Mouse (Mus musculus): ENCODE measurements around the gene Nt5m. TPM values are rescaled to one million over a fixed set of nuclear protein-coding genes. Genes with fewer than 3 reads are reported as not detected.

Nt5m gene
- total and polyA plus RNA-seq, 3 experiments: 26.6 to 29.1 TPM; not detected in 1

DNA sequence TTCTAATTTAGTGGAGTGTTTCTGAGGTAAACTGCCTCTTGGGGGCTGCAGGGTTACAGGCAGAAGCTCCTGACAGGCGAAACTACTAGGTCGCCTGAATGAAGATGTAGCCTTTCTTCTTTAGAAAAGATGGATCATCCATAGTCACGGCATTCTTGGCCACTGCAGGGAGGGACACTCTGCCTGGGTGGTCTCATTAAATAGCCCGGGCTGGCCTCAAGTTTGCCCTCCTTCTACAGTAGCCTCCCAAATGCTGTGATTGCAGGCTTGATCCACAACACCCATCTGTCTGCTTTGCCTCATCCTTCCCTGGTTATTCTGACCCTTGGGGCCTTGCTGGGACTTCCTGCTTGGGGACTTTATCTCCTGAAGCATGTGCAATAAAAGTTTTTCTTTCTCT is 90.8 kb downstream of the Nt5m start:
- DNase-seq (ENCODE audit: low read depth, low spot score): no peak
- Histone ChIP-seq H3K4me3 (ENCODE audit: control insufficient read depth in 1 of 2, insufficient read depth in 1 of 2, low read depth in 2 of 2, low read length in 2 of 2) (no peak overlapping the region), H3K27ac (ENCODE audit: control insufficient read depth, low read depth, low read length) (no peak overlapping the region), H3K4me1 (ENCODE audit: control insufficient read depth in 1 of 2, insufficient read depth in 2 of 2, low read length in 2 of 2) (no peaks in the 10 kb centered on the region), H3K27me3 (ENCODE audit: control insufficient read depth in 1 of 2, insufficient read depth in 2 of 2, low read length in 2 of 2) (peaks cover 5 to 8% of the 10 kb centered on the region in 2 experiments; a peak in 3 of 4 replicates), H3K36me3 (ENCODE audit: control insufficient read depth in 1 of 2, insufficient read depth in 2 of 2, low read length in 2 of 2) (no peaks in the 10 kb centered on the region), H3K9ac (ENCODE audit: control insufficient read depth, low read depth, low read length, poor library complexity, severe bottlenecking) (no peak overlapping the region), H3K79me2 (ENCODE audit: control insufficient read depth, insufficient read depth, low read length, poor library complexity) (no peaks in the 10 kb centered on the region), H3K9me3 (replicated peaks; ENCODE audit: insufficient read depth, low read length) (no peaks in the 10 kb centered on the region)
- TF ChIP-seq NRF1 (IDR thresholded peaks at IDR 0.05; ENCODE audit: insufficient read depth, low read depth, low read length, poor library complexity, severe bottlenecking) (no peak), CTCF (IDR thresholded peaks at IDR 0.05 in 2 of 3, conservative IDR thresholded peaks at IDR 0.05 in 1 of 3; ENCODE audit: control insufficient read depth in 1 of 3, insufficient read depth in 1 of 3, low read depth in 2 of 3, low read length in 3 of 3, poor library complexity in 1 of 3, severe bottlenecking in 1 of 3) (no peak), MXI1 (IDR thresholded peaks at IDR 0.05; ENCODE audit: low read depth, low read length) (no peak), POLR2AphosphoS2 (IDR thresholded peaks at IDR 0.05; ENCODE audit: low read length) (no peak), MYB (IDR thresholded peaks at IDR 0.05; ENCODE audit: low read depth, low read length) (no peak), TAL1 (IDR thresholded peaks at IDR 0.05; ENCODE audit: low read length) (no peak), ZMIZ1 (IDR thresholded peaks at IDR 0.05; ENCODE audit: low read depth, low read length) (no peak), CHD1 (IDR thresholded peaks at IDR 0.05; ENCODE audit: low read depth, low read length) (no peak), RCOR1 (IDR thresholded peaks at IDR 0.05; ENCODE audit: low read depth, low read length) (no peak), MAX (IDR thresholded peaks at IDR 0.05; ENCODE audit: low read length) (no peak), USF1 (IDR thresholded peaks at IDR 0.05; ENCODE audit: low read depth, low read length) (no peak), ETS1 (IDR thresholded peaks at IDR 0.05; ENCODE audit: low read depth, low read length) (no peak), USF2 (IDR thresholded peaks at IDR 0.05; ENCODE audit: borderline replicate concordance in 1 of 2, insufficient read depth in 1 of 2, low read depth in 1 of 2, low read length in 2 of 2) (no peak), ZNF384 (IDR thresholded peaks at IDR 0.05; ENCODE audit: low read depth, low read length) (no peak), NELFE (IDR thresholded peaks at IDR 0.05; ENCODE audit: low read depth, low read length) (no peak), CHD2 (IDR thresholded peaks at IDR 0.05; ENCODE audit: low read length) (no peak), BHLHE40 (IDR thresholded peaks at IDR 0.05; ENCODE audit: borderline replicate concordance, low read depth, low read length) (no peak), JUND (IDR thresholded peaks at IDR 0.05; ENCODE audit: low read depth, low read length) (no peak), SMC3 (IDR thresholded peaks at IDR 0.05; ENCODE audit: low read depth, low read length) (no peak)

Other genes starting within 250 kb of the Nt5m start
- gene Olfr223, start 246.2 kb upstream of the Nt5m start, total RNA-seq (2012; rRNA removed): not detected in 2 replicates
- not detected for gene Olfr223, start 246.2 kb upstream of the Nt5m start, polyA plus RNA-seq (2012; ENCODE audit: insufficient read depth in 1 of 2, insufficient read length in 2 of 2, low read depth in 1 of 2, low replicate concordance in 2 of 2, missing spikeins in 1 of 2)
- 131 and 142 TPM in 2 replicates for gene Mprip, start 178.1 kb upstream of the Nt5m start, total RNA-seq (2012; rRNA removed)
- gene Mprip, start 178.1 kb upstream of the Nt5m start, polyA plus RNA-seq (2012; ENCODE audit: insufficient read depth in 1 of 2, insufficient read length in 2 of 2, low read depth in 1 of 2, low replicate concordance in 2 of 2, missing spikeins in 1 of 2): 100 to 1,000 TPM; 103 to 174 TPM
- 2.0 and 3.1 TPM in 2 replicates for gene Pld6, start 51.8 kb upstream of the Nt5m start, total RNA-seq (2012; rRNA removed)
- 1 to 10 TPM in 1 of 2 experiments, not detected in 1; 5.5 TPM for gene Pld6, start 51.8 kb upstream of the Nt5m start, polyA plus RNA-seq (2012; ENCODE audit: insufficient read depth in 1 of 2, insufficient read length in 2 of 2, low read depth in 1 of 2, low replicate concordance in 2 of 2, missing spikeins in 1 of 2)
- gene Flcn, start 29.4 kb upstream of the Nt5m start, total RNA-seq (2012; rRNA removed): 33.7 and 36.3 TPM in 2 replicates
- 10 to 100 TPM in 1 of 2 experiments, not detected in 1; 36.1 TPM for gene Flcn, start 29.4 kb upstream of the Nt5m start, polyA plus RNA-seq (2012; ENCODE audit: insufficient read depth in 1 of 2, insufficient read length in 2 of 2, low read depth in 1 of 2, low replicate concordance in 2 of 2, missing spikeins in 1 of 2)
- gene Cops3, start 391 bp downstream of the Nt5m start, total RNA-seq (2012; rRNA removed): 180 and 181 TPM in 2 replicates
- 100 to 1,000 TPM in 1 of 2 experiments, not detected in 1; 198 TPM for gene Cops3, start 391 bp downstream of the Nt5m start, polyA plus RNA-seq (2012; ENCODE audit: insufficient read depth in 1 of 2, insufficient read length in 2 of 2, low read depth in 1 of 2, low replicate concordance in 2 of 2, missing spikeins in 1 of 2)
- gene Med9, start 108.8 kb downstream of the Nt5m start, total RNA-seq (2012; rRNA removed): 43.8 and 46.8 TPM in 2 replicates
- gene Med9, start 108.8 kb downstream of the Nt5m start, polyA plus RNA-seq (2012; ENCODE audit: insufficient read depth in 1 of 2, insufficient read length in 2 of 2, low read depth in 1 of 2, low replicate concordance in 2 of 2, missing spikeins in 1 of 2): 10 to 100 TPM in 1 of 2 experiments, not detected in 1; 48.4 TPM
- not detected in 2 replicates for gene Rasd1, start 125.5 kb downstream of the Nt5m start, total RNA-seq (2012; rRNA removed)
- gene Rasd1, start 125.5 kb downstream of the Nt5m start, polyA plus RNA-seq (2012; ENCODE audit: insufficient read depth in 1 of 2, insufficient read length in 2 of 2, low read depth in 1 of 2, low replicate concordance in 2 of 2, missing spikeins in 1 of 2): under 1 TPM in 1 of 2 experiments, not detected in 1; 0.06 TPM
- 20.0 and 27.9 TPM in 2 replicates for gene Pemt, start 207.0 kb downstream of the Nt5m start, total RNA-seq (2012; rRNA removed)
- gene Pemt, start 207.0 kb downstream of the Nt5m start, polyA plus RNA-seq (2012; ENCODE audit: insufficient read depth in 1 of 2, insufficient read length in 2 of 2, low read depth in 1 of 2, low replicate concordance in 2 of 2, missing spikeins in 1 of 2): 10 to 100 TPM in 1 of 2 experiments, not detected in 1; 26.1 TPM

All from MEL (cell line).